Comparison of ENCODE assay signal across 13 mouse cellular contexts in the genomic region with DNA sequence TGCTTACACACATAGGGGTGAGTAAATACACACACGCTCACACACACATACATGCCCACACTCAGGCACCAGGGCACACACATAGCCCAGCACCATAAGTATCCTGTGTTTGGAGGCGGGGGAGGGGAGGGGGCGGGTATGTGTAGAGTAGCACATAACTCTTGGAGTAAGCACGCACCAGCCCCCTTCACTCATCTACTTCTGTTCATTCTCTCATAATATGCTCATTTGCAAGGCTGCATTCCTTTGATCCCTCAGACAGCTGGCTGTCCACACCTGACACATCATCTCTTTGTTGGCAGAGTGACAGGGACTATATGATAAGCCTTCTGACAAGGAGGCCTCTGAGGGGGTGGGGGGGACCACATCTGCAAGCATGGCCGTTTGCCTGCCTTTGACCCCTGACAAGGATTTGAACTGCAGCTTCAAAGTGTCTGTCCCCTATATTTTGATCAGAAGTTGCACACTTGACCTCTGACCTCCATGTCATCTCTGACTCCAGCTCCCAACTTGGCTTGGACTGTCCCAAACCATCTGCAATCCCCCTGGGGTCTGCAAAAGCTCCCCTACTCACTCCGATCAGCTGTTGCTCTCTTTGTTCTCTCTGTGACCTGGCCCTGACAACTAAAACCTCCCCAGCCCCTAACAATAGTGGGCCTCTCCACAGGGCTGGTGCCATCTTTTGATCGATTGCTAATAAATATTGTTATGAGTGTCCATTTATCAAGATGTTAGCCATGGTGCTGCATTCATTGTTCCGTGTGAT.
DNase-seq lines count a peak whose midpoint lies in the region; ATAC-seq lines count a peak whose summit lies in the region.
"Had no signal": no experiment of that assay in that cellular context is flagged by ENCODE, and none has a peak within 500 bp of the region (broad histone marks: within the 10 kb centered on the region; RNA-seq: fewer than 3 reads in every experiment).

No protein-coding gene starts in this region.

- no peaks in the 10 kb centered on the region for H3K27me3 ChIP-seq in heart, embryonic 15.5 days
- H3K27me3 ChIP-seq in heart, embryonic 10.5 days (ENCODE audit: insufficient read depth, poor library complexity, severe bottlenecking) = no peaks in the 10 kb centered on the region
- no peaks in the 10 kb centered on the region for H3K27me3 ChIP-seq in neural tube, embryonic 11.5 days (ENCODE audit: control insufficient read depth, insufficient read depth, low read length)
- H3K27me3 ChIP-seq in hindbrain, embryonic 16.5 days (replicated peaks; ENCODE audit: control insufficient read depth, insufficient read depth, low read length) = no peaks in the 10 kb centered on the region
- H3K27me3 ChIP-seq: embryonic facial prominence, embryonic 13.5 days; liver, embryonic 15.5 days had no signal

- no peak overlapping the region for H3K4me3 ChIP-seq in heart, embryonic 15.5 days
- H3K4me3 ChIP-seq in heart, embryonic 10.5 days = no peak overlapping the region
- no peak overlapping the region for H3K4me3 ChIP-seq in neural tube, embryonic 11.5 days (ENCODE audit: low read depth, low read length)
- no peak overlapping the region for H3K4me3 ChIP-seq in hindbrain, embryonic 16.5 days (ENCODE audit: low read length)
- H3K4me3 ChIP-seq: embryonic facial prominence, embryonic 13.5 days; liver, embryonic 15.5 days had no signal

- H3K36me3 ChIP-seq in heart, embryonic 15.5 days = no peaks in the 10 kb centered on the region
- H3K36me3 ChIP-seq in heart, embryonic 10.5 days = no peaks in the 10 kb centered on the region
- H3K36me3 ChIP-seq in neural tube, embryonic 11.5 days (ENCODE audit: control insufficient read depth, insufficient read depth, low read length) = no peaks in the 10 kb centered on the region
- no peaks in the 10 kb centered on the region for H3K36me3 ChIP-seq in hindbrain, embryonic 16.5 days (ENCODE audit: control insufficient read depth, insufficient read depth, low read length)
- H3K36me3 ChIP-seq: embryonic facial prominence, embryonic 13.5 days; liver, embryonic 15.5 days had no signal

- no peak overlapping the region for H3K9ac ChIP-seq in heart, embryonic 15.5 days
- H3K9ac ChIP-seq in neural tube, embryonic 11.5 days (ENCODE audit: low read length) = no peak overlapping the region
- H3K9ac ChIP-seq in hindbrain, embryonic 16.5 days (ENCODE audit: low read depth, low read length) = no peak overlapping the region
- H3K9ac ChIP-seq: embryonic facial prominence, embryonic 13.5 days; liver, embryonic 15.5 days had no signal

- H3K4me1 ChIP-seq in heart, embryonic 15.5 days (replicated peaks) = peaks cover 10% of the 10 kb centered on the region; the same call in 1 of the 2 replicates
- peaks cover 11% of the 10 kb centered on the region for H3K4me1 ChIP-seq in heart, embryonic 10.5 days
- no peaks in the 10 kb centered on the region for H3K4me1 ChIP-seq in neural tube, embryonic 11.5 days (ENCODE audit: control insufficient read depth, insufficient read depth, low read length)
- peaks cover 6% of the 10 kb centered on the region for H3K4me1 ChIP-seq in hindbrain, embryonic 16.5 days (ENCODE audit: control insufficient read depth, insufficient read depth, low read depth, low read length)
- H3K4me1 ChIP-seq: liver, embryonic 15.5 days had no signal

- 68% methylated on average over 8 of the region's 8 CpGs for WGBS in heart, embryonic 15.5 days
- WGBS in heart, embryonic 10.5 days = 66% methylated on average over 8 of the region's 8 CpGs
- 69% methylated on average over 8 of the region's 8 CpGs for WGBS in neural tube, embryonic 11.5 days
- WGBS in hindbrain, embryonic 16.5 days = 60% methylated on average over 8 of the region's 8 CpGs

- no peak overlapping the region for H3K27ac ChIP-seq in heart, embryonic 15.5 days
- H3K27ac ChIP-seq in heart, embryonic 10.5 days = no peak overlapping the region
- no peak overlapping the region for H3K27ac ChIP-seq in neural tube, embryonic 11.5 days (ENCODE audit: low read depth, low read length)
- H3K27ac ChIP-seq in hindbrain, embryonic 16.5 days (ENCODE audit: low read depth, low read length) = no peak overlapping the region
- H3K27ac ChIP-seq: embryonic facial prominence, embryonic 13.5 days; liver, embryonic 15.5 days had no signal

- peak; percentile 47 for ATAC-seq in heart, embryonic 15.5 days (replicated peaks; ENCODE audit: insufficient number of reproducible peaks, insufficient read depth, low FRiP score, low read depth)
- ATAC-seq in neural tube, embryonic 11.5 days (ENCODE audit: insufficient read depth, low FRiP score, low TSS enrichment) = no peak
- ATAC-seq in hindbrain, embryonic 16.5 days = peak; percentile 46; the same call in 1 of the 2 replicates
- ATAC-seq: forebrain, embryonic 16.5 days had no signal

- no peaks in the 10 kb centered on the region for H3K9me3 ChIP-seq in heart, embryonic 15.5 days (replicated peaks)
- no peaks in the 10 kb centered on the region for H3K9me3 ChIP-seq in heart, embryonic 10.5 days
- no peaks in the 10 kb centered on the region for H3K9me3 ChIP-seq in neural tube, embryonic 11.5 days (ENCODE audit: control insufficient read depth, low read length)
- H3K9me3 ChIP-seq in hindbrain, embryonic 16.5 days (ENCODE audit: control insufficient read depth, low read length) = no peaks in the 10 kb centered on the region
- H3K9me3 ChIP-seq: embryonic facial prominence, embryonic 13.5 days; liver, embryonic 15.5 days had no signal

- no peak overlapping the region for H3K4me2 ChIP-seq in heart, embryonic 15.5 days
- no peak overlapping the region for H3K4me2 ChIP-seq in neural tube, embryonic 11.5 days (ENCODE audit: low read depth)
- no peak overlapping the region for H3K4me2 ChIP-seq in hindbrain, embryonic 16.5 days (ENCODE audit: low read length)
- H3K4me2 ChIP-seq: embryonic facial prominence, embryonic 13.5 days; liver, embryonic 15.5 days had no signal

- DNase-seq in heart, embryonic 10.5 days (ENCODE audit: low spot score) = no peak
- peak; percentile 22 for DNase-seq in neural tube, embryonic 11.5 days (ENCODE audit: low spot score)
- DNase-seq in neural tube, embryonic 10.5 days (ENCODE audit: extremely low spot score, low spot score) = no peak
- no peak for DNase-seq in cerebellum, postnatal 25 days
- DNase-seq in cerebellum, adult 11-12 months = no peak
- DNase-seq: cerebellum, adult 18-20 months; gastrocnemius, postnatal 10 days; kidney, adult 11 months had no signal
